Mouse (Mus musculus) G1E (cell line): ENCODE data around the gene Fry. TPM values are rescaled to one million over a fixed set of nuclear protein-coding genes. Genes with fewer than 3 reads are reported as not detected.

Source experiments
- ATAC-seq: 2 replicates; pipeline ENCODE4 v1.8.0; 2016; ENCODE audit warnings: mild to moderate bottlenecking; ENCODE audit not compliant: insufficient number of reproducible peaks, poor library complexity, low FRiP score, severe bottlenecking; ENCODE audit errors: extremely low read depth
- DNase-seq: peaks from one replicate; pipeline ENCODE4 v3.0.0; 2012; ENCODE audit warnings: low spot score
- H3K27me3 ChIP-seq: 2 replicates; pipeline ENCODE4 v1.6.1; 2012; ENCODE audit warnings: mild to moderate bottlenecking, low read length, inconsistent platforms; ENCODE audit not compliant: insufficient read depth
- H3K36me3 ChIP-seq: replicated peaks from 2 replicates; pipeline ENCODE3; 2012; ENCODE audit warnings: mild to moderate bottlenecking, inconsistent platforms
- H3K4me1 ChIP-seq: 2 replicates; pipeline ENCODE4 v1.6.1; 2012; ENCODE audit warnings: low read depth, low read length, inconsistent platforms, mixed read lengths; ENCODE audit not compliant: insufficient read depth
- H3K4me3 ChIP-seq: 2 replicates; pipeline ENCODE4 v1.5.1; 2012; ENCODE audit warnings: low read depth, mild to moderate bottlenecking, inconsistent platforms, low read length, moderate library complexity, mixed read lengths
- H3K9me3 ChIP-seq: replicated peaks from 2 replicates; pipeline ENCODE4 v1.6.1; 2012; ENCODE audit warnings: inconsistent platforms
- CTCF ChIP-seq: IDR thresholded peaks from 2 replicates; pipeline ENCODE4 v1.5.1; 2012; ENCODE audit warnings: low read depth, low read length, inconsistent platforms, mixed read lengths
- GATA1 ChIP-seq: IDR thresholded peaks from 2 replicates; pipeline ENCODE4 v1.6.1; 2012; ENCODE audit warnings: borderline replicate concordance, low read length, inconsistent platforms, mixed read lengths
- GATA2 ChIP-seq: IDR thresholded peaks from 2 replicates; pipeline ENCODE4 v1.6.1; 2012; ENCODE audit warnings: low read depth, low read length, inconsistent platforms, borderline replicate concordance
- POLR2AphosphoS5 ChIP-seq: IDR thresholded peaks from 2 replicates; pipeline ENCODE4 v1.6.1; 2012; ENCODE audit warnings: low read depth, low read length, inconsistent platforms; ENCODE audit not compliant: insufficient replicate concordance
- TAL1 ChIP-seq: conservative IDR thresholded peaks from 2 replicates; pipeline ENCODE4 v1.6.1; 2012; ENCODE audit warnings: low read depth, low read length, inconsistent platforms, mixed read lengths
- polyA plus RNA-seq: library from polyadenylated mRNA; stranded (reverse); fragments of >175 nt; gene quantifications from 2 replicates; pipeline ENCODE4 v1.2.3, GENCODE M21; 2012
- total RNA-seq, 2 experiments: library from RNA; stranded (forward) in 1 of 2; stranded (reverse) in 1 of 2; fragments of 200-1000 nt in 1 of 2; fragments of >200 nt in 1 of 2; fragmentation: Nextera tagmentation in 1 of 2; gene quantifications; 2 replicates each; pipeline ENCODE4 v1.2.3; 2014 to 2017

Fry gene
- total and polyA plus RNA-seq, 3 experiments, result 2.6 to 5.5 (median 2.7) TPM

DNA sequence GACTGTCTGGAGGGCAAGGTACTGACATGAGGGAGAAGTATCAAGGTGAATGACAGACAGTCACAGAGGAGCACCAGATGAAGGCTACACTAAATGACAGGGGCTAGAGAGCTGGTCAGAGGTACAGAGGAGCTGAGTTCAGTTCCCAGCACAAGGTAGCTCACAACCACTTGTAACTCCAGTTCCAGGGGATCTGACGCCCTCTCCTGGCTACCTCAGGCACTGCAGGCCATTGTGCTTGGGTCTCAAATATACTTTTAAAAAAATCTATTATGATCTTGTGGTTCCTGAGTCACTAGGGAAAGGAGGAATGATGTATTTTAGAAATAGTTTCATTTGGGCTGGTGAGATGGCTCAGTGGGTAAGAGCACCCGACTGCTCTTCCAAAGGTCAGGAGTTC lies 229.4 kb downstream of the Fry start:
- DNase-seq (no peak), ATAC-seq (no peak)
- no peak overlapping the region for H3K4me3 ChIP-seq
- H3K9me3 ChIP-seq, result peaks cover 50% of the 10 kb centered on the region
- no peaks in the 10 kb centered on the region for H3K27me3 ChIP-seq
- H3K36me3 ChIP-seq, result no peaks in the 10 kb centered on the region
- H3K4me1 ChIP-seq, result no peaks in the 10 kb centered on the region
- TF ChIP-seq GATA2, result no peak
- TF ChIP-seq TAL1, result no peak
- no peak for TF ChIP-seq POLR2AphosphoS5
- no peak for TF ChIP-seq GATA1
- no peak for TF ChIP-seq CTCF

DNA sequence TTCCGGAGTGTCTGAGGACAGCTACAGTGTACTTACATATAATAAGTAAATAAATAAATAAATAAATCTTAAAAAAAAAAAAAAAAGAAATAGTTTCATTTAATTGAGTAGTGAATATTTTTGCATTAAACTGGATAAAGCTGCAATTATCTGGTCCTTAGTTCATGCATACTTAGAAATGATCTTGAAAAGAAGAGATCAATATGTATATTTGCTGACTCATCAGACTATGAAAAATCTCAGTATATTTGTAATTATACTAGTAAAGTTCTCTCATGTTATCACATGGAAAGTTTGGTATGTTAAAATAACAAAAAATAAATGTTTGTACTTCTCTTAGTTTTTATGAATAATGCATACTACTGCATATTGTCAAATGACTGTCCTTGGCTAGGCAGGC lies 229.9 kb downstream of the Fry start:
- no peaks in the 10 kb centered on the region for H3K36me3 ChIP-seq
- no peak for DNase-seq
- no peak for ATAC-seq

DNA sequence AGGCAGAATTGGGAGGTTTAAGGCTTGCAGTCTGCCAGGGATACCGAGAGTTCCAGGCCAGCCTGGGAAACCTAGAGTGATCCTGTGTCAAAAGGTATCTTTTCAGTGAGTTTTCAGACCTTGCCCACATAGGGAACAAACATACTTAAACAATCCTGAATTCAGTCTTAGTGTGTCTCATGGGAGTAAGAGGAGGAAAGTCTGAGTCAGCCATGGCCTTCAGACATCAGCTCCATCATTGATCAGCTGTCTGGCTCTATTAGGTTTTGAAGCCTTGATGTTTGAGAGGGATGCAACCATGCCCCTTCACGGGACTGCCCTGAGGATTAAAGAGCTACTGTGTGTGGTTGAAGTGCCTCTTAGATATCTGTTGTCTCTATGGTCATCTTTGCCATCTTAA lies 232.7 kb downstream of the Fry start:
- TF ChIP-seq CTCF (no peak), GATA2 (no peak), GATA1 (no peak), TAL1 (no peak), POLR2AphosphoS5 (no peak)
- no peaks in the 10 kb centered on the region for H3K36me3 ChIP-seq
- no peaks in the 10 kb centered on the region for H3K4me1 ChIP-seq
- H3K9me3 ChIP-seq, result peaks cover 50% of the 10 kb centered on the region
- H3K4me3 ChIP-seq, result no peak overlapping the region
- H3K27me3 ChIP-seq, result no peaks in the 10 kb centered on the region
- no peak for ATAC-seq
- no peak for DNase-seq

More for the DNA sequence above, 229.9 kb downstream of the Fry start:
- Histone ChIP-seq H3K4me1 (no peaks in the 10 kb centered on the region), H3K4me3 (no peak overlapping the region), H3K9me3 (peaks cover 50% of the 10 kb centered on the region), H3K27me3 (no peaks in the 10 kb centered on the region)
- TF ChIP-seq CTCF (no peak), POLR2AphosphoS5 (no peak), TAL1 (no peak), GATA1 (no peak), GATA2 (no peak)

DNA sequence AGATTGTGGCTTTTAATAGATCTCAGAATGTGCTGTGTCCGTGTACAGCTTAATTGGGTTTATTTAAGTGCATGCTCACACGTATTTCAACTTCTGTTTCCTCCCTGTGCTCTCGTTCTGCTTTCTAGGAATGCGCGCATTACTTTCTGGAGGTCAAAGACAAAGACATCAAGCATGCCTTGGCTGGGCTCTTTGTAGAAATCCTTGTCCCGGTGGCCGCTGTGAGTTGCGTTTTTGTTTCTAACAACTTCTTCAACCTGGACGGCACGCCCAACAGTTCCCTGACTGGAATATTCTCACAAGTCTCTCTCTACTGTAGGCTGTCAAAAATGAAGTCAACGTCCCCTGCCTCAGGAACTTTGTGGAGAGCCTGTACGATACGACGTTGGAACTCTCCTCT lies 240.2 kb downstream of the Fry start:
- Histone ChIP-seq H3K9me3 (peaks cover 42% of the 10 kb centered on the region), H3K4me1 (no peaks in the 10 kb centered on the region), H3K4me3 (no peak overlapping the region), H3K36me3 (no peaks in the 10 kb centered on the region), H3K27me3 (no peaks in the 10 kb centered on the region)
- no peak for DNase-seq
- TF ChIP-seq CTCF (no peak), TAL1 (no peak), GATA1 (no peak), POLR2AphosphoS5 (no peak), GATA2 (no peak)
- ATAC-seq, result no peak

DNA sequence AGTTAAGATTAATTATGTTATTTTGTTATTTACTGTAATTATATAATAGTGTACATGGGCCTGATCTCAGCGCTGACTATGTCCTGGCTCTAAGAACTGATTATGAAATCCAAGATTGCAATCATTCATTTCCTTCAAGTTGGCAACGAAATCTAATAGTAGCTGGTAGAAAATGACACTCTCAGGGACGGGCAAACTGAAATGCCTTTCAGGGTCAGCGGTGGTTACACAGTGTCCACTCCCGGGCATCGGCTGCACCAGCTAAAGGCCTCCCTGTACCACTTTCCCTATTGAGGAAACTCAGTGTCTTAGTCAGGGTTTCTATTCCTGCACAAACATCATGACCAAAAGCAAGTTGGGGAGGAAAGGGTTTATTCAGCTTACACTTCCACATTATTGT lies 243.8 kb downstream of the Fry start:
- Histone ChIP-seq H3K36me3 (no peaks in the 10 kb centered on the region), H3K27me3 (no peaks in the 10 kb centered on the region), H3K9me3 (peaks cover 46% of the 10 kb centered on the region), H3K4me3 (no peak overlapping the region), H3K4me1 (no peaks in the 10 kb centered on the region)
- TF ChIP-seq CTCF (no peak), GATA2 (no peak), POLR2AphosphoS5 (no peak), GATA1 (no peak), TAL1 (no peak)
- no peak for DNase-seq
- no peak for ATAC-seq

DNA sequence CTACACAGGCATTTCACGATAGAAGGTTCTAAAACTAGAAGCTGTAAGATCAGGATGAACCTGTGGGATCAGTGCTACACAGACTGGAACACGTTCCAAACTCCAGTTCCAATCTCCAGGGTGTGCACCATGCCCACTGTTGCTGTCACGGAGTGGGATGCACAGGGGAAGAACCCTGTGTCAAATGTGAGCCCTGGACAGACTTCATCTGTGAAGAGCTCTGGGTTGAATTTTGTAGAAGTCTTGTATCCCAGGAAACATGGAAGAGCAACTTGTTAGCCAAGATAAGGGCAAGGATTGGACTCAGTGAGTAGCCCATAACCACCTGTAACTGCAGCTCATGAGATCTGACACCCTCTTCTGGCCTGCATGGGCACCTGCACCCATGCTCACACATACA lies 246.2 kb downstream of the Fry start:
- ATAC-seq (no peak), DNase-seq (no peak)
- Histone ChIP-seq H3K9me3 (peaks cover 48% of the 10 kb centered on the region), H3K4me3 (no peak overlapping the region), H3K27me3 (no peaks in the 10 kb centered on the region), H3K36me3 (no peaks in the 10 kb centered on the region), H3K4me1 (no peaks in the 10 kb centered on the region)
- no peak for TF ChIP-seq GATA1
- TF ChIP-seq POLR2AphosphoS5, result no peak
- no peak for TF ChIP-seq TAL1
- TF ChIP-seq GATA2, result no peak
- TF ChIP-seq CTCF, result no peak

DNA sequence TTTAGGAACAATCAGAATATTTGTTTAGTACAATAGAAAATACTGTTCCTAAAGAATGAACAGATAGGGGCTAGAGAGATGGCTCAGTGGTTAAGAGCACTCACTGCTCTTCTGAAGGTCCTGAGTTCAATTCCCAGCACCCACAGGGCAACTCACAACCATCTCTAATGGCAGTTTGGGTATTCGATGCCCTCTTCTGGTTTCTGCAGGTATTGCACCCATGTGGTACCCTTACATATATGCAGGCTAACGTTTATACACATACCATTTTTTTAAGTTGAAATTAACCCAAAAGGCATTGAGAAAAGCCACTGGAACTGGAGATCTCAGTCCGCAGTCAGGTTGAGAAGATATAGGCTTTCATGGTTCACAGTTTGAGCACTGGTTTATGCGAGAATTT lies 248.6 kb downstream of the Fry start:
- DNase-seq, result no peak
- TF ChIP-seq GATA2 (no peak), POLR2AphosphoS5 (no peak), GATA1 (no peak), TAL1 (no peak), CTCF (no peak; the same call in 1 of the 2 replicates)
- Histone ChIP-seq H3K4me1 (no peaks in the 10 kb centered on the region), H3K9me3 (peaks cover 43% of the 10 kb centered on the region), H3K27me3 (no peaks in the 10 kb centered on the region), H3K4me3 (no peak overlapping the region), H3K36me3 (no peaks in the 10 kb centered on the region)
- ATAC-seq, result no peak
